Mouse (Mus musculus) MEL (cell line): Measurements from ENCODE around the gene Lrrc59. TPM values are rescaled to one million over a fixed set of nuclear protein-coding genes. Genes with fewer than 3 reads are reported as not detected.
A peak's percentile ranks its signal among the peaks of the same experiment; 100 is the strongest.

Experiments used
- DNase-seq: peaks from one replicate; pipeline ENCODE4 v3.0.0; 2011; ENCODE audit warnings: low read depth, low spot score
- H3K27ac ChIP-seq: 2 replicates; pipeline ENCODE4 v1.5.1; 2012; ENCODE audit warnings: low read depth, mild to moderate bottlenecking, control low read depth, low read length, moderate library complexity; ENCODE audit not compliant: control insufficient read depth
- H3K27me3 ChIP-seq, 2 experiments: fragments of 150-350 bp in 1 of 2; sonication (generic) in 1 of 2; 2 replicates each; pipeline ENCODE4 v1.6.1; 2012; ENCODE audit warnings: low read length in 2 of 2, mild to moderate bottlenecking in 2 of 2, improper control_type of control experiment in 1 of 2, moderate library complexity in 1 of 2; ENCODE audit not compliant: insufficient read depth in 2 of 2, control insufficient read depth in 1 of 2
- H3K36me3 ChIP-seq, 2 experiments: 2 replicates each; pipeline ENCODE4 v1.6.1; 2012 to 2014; ENCODE audit warnings: low read length in 2 of 2, improper control_type of control experiment in 1 of 2, inconsistent platforms in 1 of 2, mild to moderate bottlenecking in 1 of 2; ENCODE audit not compliant: insufficient read depth in 2 of 2, control insufficient read depth in 1 of 2
- H3K4me1 ChIP-seq, 2 experiments: fragments of 150-350 bp in 1 of 2; sonication (generic) in 1 of 2; 2 replicates each; pipeline ENCODE4 v1.6.1; 2012; ENCODE audit warnings: low read length in 2 of 2, improper control_type of control experiment in 1 of 2, mild to moderate bottlenecking in 1 of 2; ENCODE audit not compliant: insufficient read depth in 2 of 2, control insufficient read depth in 1 of 2
- H3K4me3 ChIP-seq, 2 experiments: fragments of 150-350 bp in 1 of 2; sonication (generic) in 1 of 2; 2 replicates each; pipeline ENCODE4 v1.5.1; 2012; ENCODE audit warnings: low read depth in 2 of 2, low read length in 2 of 2, mild to moderate bottlenecking in 2 of 2, moderate library complexity in 2 of 2, control low read depth in 1 of 2, improper control_type of control experiment in 1 of 2; ENCODE audit not compliant: control insufficient read depth in 1 of 2, insufficient read depth in 1 of 2
- H3K79me2 ChIP-seq: 2 replicates; pipeline ENCODE4 v1.6.1; 2012; ENCODE audit warnings: mild to moderate bottlenecking, low read length, moderate library complexity; ENCODE audit not compliant: control insufficient read depth, poor library complexity, insufficient read depth
- H3K9ac ChIP-seq: 2 replicates; pipeline ENCODE4 v1.6.1; 2012; ENCODE audit warnings: low read depth, mild to moderate bottlenecking, control low read depth, low read length, moderate library complexity; ENCODE audit not compliant: control insufficient read depth, poor library complexity, severe bottlenecking
- H3K9me3 ChIP-seq: fragments of 150-350 bp; sonication (generic); replicated peaks from 2 replicates; pipeline ENCODE4 v1.6.1; 2012; ENCODE audit warnings: mild to moderate bottlenecking, low read length, improper control_type of control experiment, moderate library complexity; ENCODE audit not compliant: insufficient read depth
- CTCF ChIP-seq, 3 experiments: IDR thresholded peaks in 2 of 3; conservative IDR thresholded peaks in 1 of 3; 2 replicates each; pipeline ENCODE4 v1.5.1; 2011 to 2012; ENCODE audit warnings: low read length in 3 of 3, low read depth in 2 of 3, mild to moderate bottlenecking in 2 of 3, improper control_type of control experiment in 1 of 3, inconsistent platforms in 1 of 3, mixed read lengths in 1 of 3, moderate library complexity in 1 of 3; ENCODE audit not compliant: control insufficient read depth in 1 of 3, insufficient read depth in 1 of 3, poor library complexity in 1 of 3, severe bottlenecking in 1 of 3
- HCFC1 ChIP-seq: IDR thresholded peaks from 2 replicates; pipeline ENCODE4 v1.6.1; 2012; ENCODE audit warnings: low read depth, mild to moderate bottlenecking, inconsistent platforms, low read length, improper control_type of control experiment, moderate library complexity
- JUND ChIP-seq: IDR thresholded peaks from 2 replicates; pipeline ENCODE4 v1.6.1; 2011; ENCODE audit warnings: low read depth, mild to moderate bottlenecking, improper control_type of control experiment, low read length
- MAFK ChIP-seq: IDR thresholded peaks from 2 replicates; pipeline ENCODE4 v1.6.1; 2011; ENCODE audit warnings: low read depth, mild to moderate bottlenecking, low read length, improper control_type of control experiment, borderline replicate concordance
- MAX ChIP-seq: IDR thresholded peaks from 2 replicates; pipeline ENCODE4 v1.6.1; 2011; ENCODE audit warnings: low read length, improper control_type of control experiment
- MEF2A ChIP-seq: IDR thresholded peaks from 2 replicates; pipeline ENCODE4 v1.6.1; 2014; ENCODE audit warnings: low read depth, mild to moderate bottlenecking, inconsistent platforms, low read length, improper control_type of control experiment; ENCODE audit not compliant: poor library complexity, insufficient replicate concordance, severe bottlenecking; ENCODE audit errors: extremely low read depth
- MXI1 ChIP-seq: IDR thresholded peaks from 2 replicates; pipeline ENCODE4 v1.6.1; 2011; ENCODE audit warnings: mild to moderate bottlenecking, low read depth, low read length, improper control_type of control experiment
- MYB ChIP-seq: IDR thresholded peaks from 2 replicates; pipeline ENCODE4 v1.6.1; 2011; ENCODE audit warnings: mild to moderate bottlenecking, low read depth, low read length, improper control_type of control experiment
- MYC ChIP-seq: IDR thresholded peaks from 2 replicates; pipeline ENCODE4 v1.6.1; 2011; ENCODE audit warnings: low read depth, mild to moderate bottlenecking, low read length, improper control_type of control experiment, moderate library complexity
- POLR2A ChIP-seq, 2 experiments: IDR thresholded peaks; 2 replicates each; pipeline ENCODE4 v1.6.1; 2011 to 2012; ENCODE audit warnings: low read length in 2 of 2, mild to moderate bottlenecking in 2 of 2, control low read depth in 1 of 2, improper control_type of control experiment in 1 of 2, low read depth in 1 of 2, moderate library complexity in 1 of 2; ENCODE audit not compliant: control insufficient read depth in 1 of 2, insufficient read depth in 1 of 2, poor library complexity in 1 of 2
- POLR2AphosphoS2 ChIP-seq: IDR thresholded peaks from 2 replicates; pipeline ENCODE4 v1.6.1; 2011; ENCODE audit warnings: low read length, improper control_type of control experiment
- POLR2AphosphoS5 ChIP-seq: IDR thresholded peaks from 2 replicates; pipeline ENCODE4 v1.6.1; 2012; ENCODE audit warnings: low read depth, borderline replicate concordance, mild to moderate bottlenecking, inconsistent platforms, low read length, moderate library complexity, mixed read lengths
- SMC3 ChIP-seq: IDR thresholded peaks from 2 replicates; pipeline ENCODE4 v1.6.1; 2011; ENCODE audit warnings: low read depth, low read length, improper control_type of control experiment
- TAL1 ChIP-seq: IDR thresholded peaks from 2 replicates; pipeline ENCODE4 v1.6.1; 2012; ENCODE audit warnings: mild to moderate bottlenecking, inconsistent platforms, low read length, moderate library complexity, mixed read lengths
- TBP ChIP-seq: IDR thresholded peaks from 2 replicates; pipeline ENCODE4 v1.8.0; 2011; ENCODE audit warnings: low read depth, low read length, improper control_type of control experiment
- TCF12 ChIP-seq: IDR thresholded peaks from 2 replicates; pipeline ENCODE4 v1.6.1; 2014; ENCODE audit warnings: low read depth, mild to moderate bottlenecking, inconsistent platforms, low read length, improper control_type of control experiment, moderate library complexity
- USF1 ChIP-seq: IDR thresholded peaks from 2 replicates; pipeline ENCODE4 v1.6.1; 2014; ENCODE audit warnings: low read depth, mild to moderate bottlenecking, inconsistent platforms, low read length, improper control_type of control experiment, moderate library complexity
- USF2 ChIP-seq, 2 experiments: IDR thresholded peaks; 2 replicates each; pipeline ENCODE4 v1.6.1; 2011 to 2012; ENCODE audit warnings: improper control_type of control experiment in 2 of 2, low read length in 2 of 2, borderline replicate concordance in 1 of 2, inconsistent platforms in 1 of 2, low read depth in 1 of 2, mild to moderate bottlenecking in 1 of 2; ENCODE audit not compliant: insufficient read depth in 1 of 2
- ZKSCAN1 ChIP-seq: IDR thresholded peaks from 2 replicates; pipeline ENCODE4 v1.6.1; 2012; ENCODE audit warnings: low read depth, mild to moderate bottlenecking, inconsistent platforms, low read length, improper control_type of control experiment, moderate library complexity
- ZMIZ1 ChIP-seq: IDR thresholded peaks from 2 replicates; pipeline ENCODE4 v1.6.1; 2012; ENCODE audit warnings: low read depth, mild to moderate bottlenecking, inconsistent platforms, low read length, improper control_type of control experiment, moderate library complexity
- ZNF384 ChIP-seq: IDR thresholded peaks from 2 replicates; pipeline ENCODE4 v1.6.1; 2012; ENCODE audit warnings: low read depth, mild to moderate bottlenecking, inconsistent platforms, low read length, improper control_type of control experiment
- polyA plus RNA-seq, 2 experiments: library from polyadenylated mRNA; stranded (reverse) in 1 of 2; unstranded in 1 of 2; fragments of >175 nt in 1 of 2; fragments of >200 nt in 1 of 2; gene quantifications; 2 replicates each; pipeline versions ENCODE4 v1.2.1 to v1.2.4; 2012; ENCODE audit warnings: low replicate concordance in 2 of 2, low read depth in 1 of 2; ENCODE audit not compliant: insufficient read length in 2 of 2, insufficient read depth in 1 of 2, missing spikeins in 1 of 2
- total RNA-seq: library from RNA; depleted of rRNA; stranded (reverse); fragments of 300-350 nt; gene quantifications from 2 replicates; pipeline ENCODE4 v1.2.3, GENCODE M21; 2012

Gene Lrrc59
- total and polyA plus RNA-seq, 3 experiments, result 464 to 633 (median 486) TPM

- H3K36me3 ChIP-seq, result no peaks in the 10 kb centered on the region
- TF ChIP-seq MXI1 (no peak), MYC (no peak)
- H3K9ac ChIP-seq, result no peak overlapping the region
- H3K4me1 ChIP-seq, result no peaks in the 10 kb centered on the region
- no peak overlapping the region for H3K27ac ChIP-seq
- no peak overlapping the region for H3K4me3 ChIP-seq
- H3K9me3 ChIP-seq, result no peaks in the 10 kb centered on the region
- DNase-seq, result no peak
- H3K27me3 ChIP-seq, result no peaks in the 10 kb centered on the region
- H3K79me2 ChIP-seq, result no peaks in the 10 kb centered on the region
Measured at GRCm38 (mm10) chr11:94587511-94587910, 42.1 kb upstream of the Lrrc59 start.

DNA sequence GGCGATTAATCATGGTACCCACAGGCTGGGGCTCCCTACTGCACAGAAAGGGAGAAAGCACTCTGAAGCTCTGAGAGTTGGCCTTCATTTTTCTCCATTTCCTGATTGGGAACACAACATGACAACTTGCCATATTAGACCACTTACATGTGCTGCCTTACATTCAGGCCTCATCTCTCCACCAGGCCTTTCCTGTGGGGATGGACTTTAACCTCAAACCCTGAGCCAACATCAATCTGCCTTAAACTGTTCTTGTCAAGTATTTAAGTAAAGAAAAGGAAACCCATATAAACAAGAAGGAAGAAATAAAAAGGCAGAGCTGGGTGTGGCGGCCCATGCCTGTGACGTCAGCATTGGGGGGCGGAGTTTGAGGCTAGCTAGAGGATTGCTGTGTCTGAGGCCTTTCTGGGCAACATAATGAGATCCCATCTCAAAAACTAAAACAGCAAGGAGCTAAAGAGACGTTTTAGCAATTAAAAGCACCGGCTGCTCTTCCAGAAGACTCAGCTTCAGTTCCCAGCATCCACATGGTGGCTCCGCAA, 33.2 kb upstream of the Lrrc59 start:
- no peaks in the 10 kb centered on the region; the same call in 1 of the 2 replicates for H3K79me2 ChIP-seq
- H3K36me3 ChIP-seq, result peaks cover 0 to 6% of the 10 kb centered on the region in 2 experiments; a peak in 2 of 4 replicates
- no peaks in the 10 kb centered on the region for H3K9me3 ChIP-seq
- no peak overlapping the region for H3K4me3 ChIP-seq
- peak; percentile 79 for DNase-seq
- TF ChIP-seq POLR2AphosphoS5 (no peak), POLR2AphosphoS2 (no peak), USF1 (no peak), ZKSCAN1 (no peak)
- TF ChIP-seq, all 39 proteins: peak for 0
- no peak overlapping the region for H3K9ac ChIP-seq
- H3K27ac ChIP-seq, result no peak overlapping the region
- no peaks in the 10 kb centered on the region for H3K27me3 ChIP-seq
- peaks cover 3 to 12% of the 10 kb centered on the region in 2 experiments; a peak in 3 of 4 replicates for H3K4me1 ChIP-seq

GRCm38 (mm10) chr11:94597319-94597718, 32.2 kb upstream of the Lrrc59 start:
- H3K4me3 ChIP-seq, result no peak overlapping the region
- H3K79me2 ChIP-seq, result no peaks in the 10 kb centered on the region; the same call in 1 of the 2 replicates
- peaks cover 3 to 17% of the 10 kb centered on the region in 2 experiments; a peak in 3 of 4 replicates for H3K4me1 ChIP-seq
- no peak for DNase-seq
- no peak for TF ChIP-seq SMC3
- no peak for TF ChIP-seq USF2 (IDR thresholded peaks at IDR 0.05; ENCODE audit: borderline replicate concordance in 1 of 2, insufficient read depth in 1 of 2, low read depth in 1 of 2, low read length in 2 of 2)
- no peak for TF ChIP-seq TBP
- no peak for TF ChIP-seq MXI1
- no peak for TF ChIP-seq MYB
- no peak for TF ChIP-seq ZKSCAN1
- TF ChIP-seq ZNF384, result no peak
- TF ChIP-seq POLR2A (IDR thresholded peaks at IDR 0.05; ENCODE audit: control insufficient read depth in 1 of 2, insufficient read depth in 1 of 2, low read depth in 1 of 2, low read length in 2 of 2, poor library complexity in 1 of 2), result no peak
- TF ChIP-seq MAX, result no peak
- no peak for TF ChIP-seq CTCF (IDR thresholded peaks at IDR 0.05 in 2 of 3, conservative IDR thresholded peaks at IDR 0.05 in 1 of 3; ENCODE audit: control insufficient read depth in 1 of 3, insufficient read depth in 1 of 3, low read depth in 2 of 3, low read length in 3 of 3, poor library complexity in 1 of 3, severe bottlenecking in 1 of 3)
- no peak for TF ChIP-seq TAL1
- TF ChIP-seq MEF2A, result no peak
- no peak for TF ChIP-seq HCFC1
- TF ChIP-seq ZMIZ1, result no peak
- TF ChIP-seq MYC, result no peak
- TF ChIP-seq USF1, result no peak
- TF ChIP-seq TCF12, result no peak
- no peak for TF ChIP-seq MAFK
- TF ChIP-seq POLR2AphosphoS5, result no peak
- TF ChIP-seq JUND, result no peak
- H3K36me3 ChIP-seq, result peaks cover 0 to 9% of the 10 kb centered on the region in 2 experiments; a peak in 2 of 4 replicates
- H3K9me3 ChIP-seq, result no peaks in the 10 kb centered on the region
- no peak overlapping the region for H3K9ac ChIP-seq
- H3K27me3 ChIP-seq, result no peaks in the 10 kb centered on the region
- H3K27ac ChIP-seq, result no peak overlapping the region
